Mouse (Mus musculus) hindbrain, embryonic 12.5 days (tissue): ENCODE data around the gene Sema6d. TPM values are rescaled to one million over a fixed set of nuclear protein-coding genes. Genes with fewer than 3 reads are reported as not detected.

ENCODE experiments used
- ATAC-seq: fragments of 200-750 bp; cut with Nextera tagmentation; 2 replicates; pipeline ENCODE4 v1.8.0; 2017; ENCODE audit warnings: moderate TSS enrichment; ENCODE audit not compliant: low FRiP score
- H3K27ac ChIP-seq: fragments of 300-500 bp; sonication (generic); 2 replicates; pipeline ENCODE4 v1.5.1; 2016; ENCODE audit warnings: mild to moderate bottlenecking
- H3K27me3 ChIP-seq: fragments of 300-500 bp; sonication (generic); 2 replicates; pipeline ENCODE4 v1.6.1; 2016; ENCODE audit warnings: mild to moderate bottlenecking
- H3K36me3 ChIP-seq: fragments of 300-500 bp; sonication (generic); 2 replicates; pipeline ENCODE4 v1.6.1; 2016; ENCODE audit warnings: mild to moderate bottlenecking
- H3K4me1 ChIP-seq: fragments of 300-500 bp; sonication (generic); 2 replicates; pipeline ENCODE4 v1.6.1; 2016
- H3K4me2 ChIP-seq: fragments of 300-500 bp; sonication (generic); replicated peaks from 2 replicates; pipeline ENCODE4 v1.6.1; 2016; ENCODE audit warnings: mild to moderate bottlenecking
- H3K4me3 ChIP-seq: fragments of 300-500 bp; sonication (generic); 2 replicates; pipeline ENCODE4 v1.5.1; 2016; ENCODE audit warnings: mild to moderate bottlenecking
- H3K9ac ChIP-seq: fragments of 300-500 bp; sonication (generic); 2 replicates; pipeline ENCODE4 v1.6.1; 2016; ENCODE audit warnings: mild to moderate bottlenecking, moderate library complexity
- H3K9me3 ChIP-seq: fragments of 300-500 bp; sonication (generic); replicated peaks from 2 replicates; pipeline ENCODE4 v1.6.1; 2016; ENCODE audit warnings: mild to moderate bottlenecking
- WGBS: fragments of 180-500 bp; shearing (Covaris S2); methylation state at CpG from one replicate; pipeline ENCODE4 v1.1.7; 2016; 5-methylcytosine and 5-hydroxymethylcytosine counted together
- polyA plus RNA-seq: library from polyadenylated mRNA; unstranded; fragments of >200 nt; fragmentation: Nextera tagmentation; extraction: Ambion mirVana; gene quantifications from 2 replicates; pipeline ENCODE4 v1.2.1, GENCODE M21; 2016

Gene Sema6d
- polyA plus RNA-seq, 1 experiment from 2014 or later: 25.5 TPM

DNA sequence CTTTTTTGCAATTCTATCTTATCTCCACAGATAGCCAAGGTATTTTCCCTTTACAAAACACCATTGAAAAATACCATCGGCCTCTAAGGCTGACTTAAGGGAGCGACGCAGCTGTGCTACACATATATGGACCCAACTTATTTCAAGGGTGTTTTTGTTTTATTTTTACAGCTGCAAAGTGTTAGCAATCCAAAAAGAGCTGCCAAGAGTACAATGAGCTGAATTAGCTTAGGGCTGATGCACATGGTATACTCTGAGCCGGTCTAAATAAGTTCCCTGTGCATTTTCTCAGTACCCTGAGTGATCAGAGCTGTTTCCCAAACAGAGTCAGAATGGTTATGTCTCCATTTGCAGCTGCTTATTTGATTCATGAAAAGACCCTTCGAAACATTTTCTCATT is 340.0 kb downstream of the Sema6d start:
- Histone ChIP-seq H3K27me3 (no peaks in the 10 kb centered on the region), H3K4me1 (no peaks in the 10 kb centered on the region), H3K4me3 (no peak overlapping the region), H3K4me2 (no peak overlapping the region), H3K27ac (no peak overlapping the region), H3K9me3 (no peaks in the 10 kb centered on the region), H3K36me3 (no peaks in the 10 kb centered on the region), H3K9ac (no peak overlapping the region)
- ATAC-seq: no peak
- WGBS: 73% methylated on average over 5 of the region's 5 CpGs

DNA sequence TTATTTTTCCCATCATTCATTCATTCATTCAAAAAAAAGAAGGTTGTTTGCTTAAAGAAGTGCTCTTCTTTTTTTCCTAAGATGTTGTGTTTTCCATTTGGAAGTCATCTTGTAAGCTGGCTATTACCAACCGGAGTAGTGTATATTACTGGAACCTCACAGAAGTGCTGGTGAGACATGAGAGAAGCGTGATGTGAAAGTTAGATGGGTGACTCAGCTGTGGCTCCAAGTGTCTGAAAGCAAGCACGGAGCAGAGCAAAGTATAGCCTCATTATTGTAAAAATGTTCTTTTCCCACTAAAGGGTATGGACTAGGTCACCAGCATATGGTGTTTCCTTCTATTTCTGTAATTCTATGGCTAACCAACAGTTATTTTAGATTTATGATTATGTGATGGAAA is 340.9 kb downstream of the Sema6d start:
- no peak overlapping the region for H3K9ac ChIP-seq
- no peaks in the 10 kb centered on the region for H3K36me3 ChIP-seq
- no peak overlapping the region for H3K27ac ChIP-seq
- WGBS: 92% methylated on average over 3 of the region's 3 CpGs
- no peak overlapping the region for H3K4me2 ChIP-seq
- H3K9me3 ChIP-seq: no peaks in the 10 kb centered on the region
- peaks cover 3% of the 10 kb centered on the region; the same call in 1 of the 2 replicates for H3K4me1 ChIP-seq
- H3K27me3 ChIP-seq: no peaks in the 10 kb centered on the region
- H3K4me3 ChIP-seq: no peak overlapping the region
- no peak for ATAC-seq

DNA sequence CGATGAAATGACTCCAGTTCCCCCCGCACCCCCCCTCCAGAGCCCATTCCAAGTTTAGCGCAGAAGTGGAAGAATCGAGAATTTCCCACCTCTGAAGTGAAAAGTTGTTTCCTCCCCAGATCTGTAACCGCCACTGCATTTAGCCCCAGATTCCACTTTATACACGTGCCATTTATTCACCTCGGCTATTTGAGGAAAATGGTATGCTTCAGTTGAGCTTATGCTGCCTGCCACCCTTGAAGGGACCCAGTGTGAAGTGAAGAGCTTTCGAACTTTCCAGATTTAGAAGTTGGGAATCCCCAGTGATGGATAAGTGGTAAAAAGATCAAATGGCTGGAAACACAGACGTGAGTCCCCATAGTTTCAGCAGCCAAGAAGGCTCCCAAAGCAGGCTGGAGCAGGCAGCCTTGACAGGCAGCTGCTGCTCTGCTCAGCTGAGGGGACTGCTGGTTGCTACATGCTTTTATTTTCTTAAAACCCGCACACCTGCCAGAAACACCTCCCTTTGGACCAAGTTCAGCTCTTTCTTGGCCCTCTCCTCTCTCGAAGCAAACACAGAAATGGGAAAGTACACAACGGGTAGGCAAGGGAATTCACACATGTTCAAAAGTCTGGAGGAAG is 345.7 kb downstream of the Sema6d start:
- H3K27ac ChIP-seq: no peak overlapping the region
- H3K9me3 ChIP-seq: no peaks in the 10 kb centered on the region
- ATAC-seq: no peak
- no peak overlapping the region for H3K4me3 ChIP-seq
- H3K27me3 ChIP-seq: no peaks in the 10 kb centered on the region
- WGBS: 79% methylated on average over 12 of the region's 12 CpGs
- H3K36me3 ChIP-seq: no peaks in the 10 kb centered on the region
- peaks cover 4% of the 10 kb centered on the region; the same call in 1 of the 2 replicates for H3K4me1 ChIP-seq
- no peak overlapping the region for H3K9ac ChIP-seq
- no peak overlapping the region for H3K4me2 ChIP-seq

DNA sequence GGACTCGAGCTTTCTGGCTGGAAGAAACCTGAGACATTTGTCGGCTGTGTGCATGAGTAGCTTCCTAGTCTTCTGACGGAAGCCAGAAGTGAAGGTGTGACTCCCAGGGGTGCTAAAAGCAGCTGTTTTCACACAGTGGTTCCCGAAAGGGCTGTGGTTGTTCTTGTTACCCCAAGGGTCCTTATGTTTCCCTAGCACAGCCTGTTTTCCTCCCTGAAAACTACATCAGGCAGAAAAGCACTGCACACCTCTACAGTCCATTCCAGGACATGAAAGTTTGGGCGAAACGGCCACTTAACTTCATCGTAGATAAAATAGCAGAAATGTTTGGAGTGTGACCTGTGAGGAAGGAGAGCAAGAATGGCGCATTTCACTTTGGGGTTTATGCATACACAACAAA is 346.9 kb downstream of the Sema6d start:
- Histone ChIP-seq H3K9me3 (no peaks in the 10 kb centered on the region), H3K4me1 (peaks cover 4% of the 10 kb centered on the region; the same call in 1 of the 2 replicates), H3K4me2 (no peak overlapping the region), H3K4me3 (no peak overlapping the region), H3K27ac (no peak overlapping the region), H3K27me3 (no peaks in the 10 kb centered on the region), H3K36me3 (no peaks in the 10 kb centered on the region), H3K9ac (no peak overlapping the region)
- WGBS: 71% methylated on average over 8 of the region's 8 CpGs
- ATAC-seq: no peak

DNA sequence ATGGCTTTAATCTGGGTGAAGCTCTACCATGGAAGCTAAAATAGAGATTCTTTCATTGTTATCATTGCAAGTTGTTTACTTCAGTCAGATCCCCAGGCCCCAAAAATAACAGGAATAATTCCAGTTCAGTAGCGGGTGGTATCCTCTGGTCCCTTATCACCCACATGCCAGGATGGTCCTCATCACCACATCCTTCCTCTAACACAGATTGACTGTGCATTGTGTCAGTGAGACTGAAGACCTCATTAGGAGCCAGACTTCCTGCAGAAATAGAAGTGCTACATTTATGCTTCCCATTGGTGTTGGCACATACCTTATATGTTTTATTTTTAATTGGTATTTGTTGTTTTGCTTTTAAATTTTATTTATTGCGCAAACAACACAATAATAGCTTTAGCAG is 354.4 kb downstream of the Sema6d start:
- no peak overlapping the region for H3K4me2 ChIP-seq
- WGBS: 88% methylated on average over 2 of the region's 2 CpGs
- no peaks in the 10 kb centered on the region for H3K27me3 ChIP-seq
- H3K36me3 ChIP-seq: no peaks in the 10 kb centered on the region
- ATAC-seq: no peak
- no peak overlapping the region for H3K9ac ChIP-seq
- no peak overlapping the region for H3K27ac ChIP-seq
- H3K9me3 ChIP-seq: no peaks in the 10 kb centered on the region
- H3K4me3 ChIP-seq: no peak overlapping the region
- no peaks in the 10 kb centered on the region for H3K4me1 ChIP-seq

DNA sequence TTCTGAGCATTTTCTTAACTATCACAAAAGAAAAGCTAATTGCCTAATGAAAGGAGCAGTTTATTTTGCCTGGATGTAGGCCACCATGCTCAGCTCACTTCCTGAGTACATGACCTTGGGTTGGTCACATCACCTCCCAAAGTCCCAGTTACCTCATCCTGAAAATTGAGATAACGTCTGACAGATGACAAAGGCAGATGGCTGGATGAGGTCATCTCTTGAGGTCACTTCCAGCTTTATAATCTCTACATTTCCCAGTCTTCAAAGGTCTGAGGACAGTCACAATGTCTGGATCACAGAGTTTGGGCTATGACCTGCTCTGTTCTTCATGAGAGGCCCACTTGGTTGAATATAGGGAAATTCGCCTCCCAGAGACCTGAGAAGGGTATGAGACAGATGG is 366.1 kb downstream of the Sema6d start:
- Histone ChIP-seq H3K9me3 (no peaks in the 10 kb centered on the region), H3K36me3 (no peaks in the 10 kb centered on the region), H3K4me1 (no peaks in the 10 kb centered on the region), H3K4me2 (no peak overlapping the region), H3K27me3 (no peaks in the 10 kb centered on the region), H3K4me3 (no peak overlapping the region), H3K27ac (no peak overlapping the region), H3K9ac (no peak overlapping the region)
- 68% methylated on average over 2 of the region's 2 CpGs for WGBS
- ATAC-seq: no peak

DNA sequence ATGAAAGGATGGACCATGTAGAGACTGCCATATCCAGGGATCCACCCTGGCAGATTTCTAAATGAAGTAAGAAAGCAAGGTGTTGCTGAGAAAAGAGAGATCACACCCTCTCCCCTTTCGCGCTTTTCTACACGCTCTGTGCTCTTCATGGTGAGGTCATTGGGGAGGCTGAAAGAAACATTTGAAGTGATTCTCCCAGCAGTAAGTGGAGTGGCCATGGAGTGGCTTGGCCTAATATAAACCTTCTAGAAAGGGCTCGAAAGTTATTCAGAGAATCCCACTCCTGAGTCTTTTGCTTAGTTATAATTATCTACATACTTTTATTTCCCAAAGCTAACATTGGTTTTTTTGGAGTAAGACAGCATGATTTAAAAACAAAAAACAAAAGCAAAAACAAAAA is 367.2 kb downstream of the Sema6d start:
- H3K36me3 ChIP-seq: no peaks in the 10 kb centered on the region
- ATAC-seq: no peak
- H3K27ac ChIP-seq: no peak overlapping the region
- no peak overlapping the region for H3K4me3 ChIP-seq
- no peaks in the 10 kb centered on the region for H3K27me3 ChIP-seq
- H3K9me3 ChIP-seq: no peaks in the 10 kb centered on the region
- no peak overlapping the region for H3K4me2 ChIP-seq
- no peaks in the 10 kb centered on the region for H3K4me1 ChIP-seq
- WGBS: 91% methylated on average over 4 of the region's 4 CpGs
- no peak overlapping the region for H3K9ac ChIP-seq

DNA sequence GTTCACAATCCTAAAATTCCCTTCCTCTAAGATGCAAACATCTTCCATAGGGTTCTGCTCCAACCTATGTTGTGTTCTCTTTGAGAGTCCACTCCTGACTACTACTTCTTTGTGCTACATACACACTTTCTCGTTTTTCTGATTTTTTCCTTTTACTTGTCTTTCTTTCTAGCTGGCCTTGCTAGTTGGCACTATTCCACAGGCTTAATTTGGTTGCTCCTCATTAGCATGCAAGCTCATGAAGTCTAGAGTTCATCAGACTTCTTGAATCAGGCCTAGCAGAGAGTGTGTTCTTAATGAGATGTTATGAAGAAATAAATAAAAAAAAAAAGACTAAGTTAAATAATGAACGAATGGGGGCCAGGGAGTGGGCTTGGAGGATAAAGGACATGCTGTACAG is 368.3 kb downstream of the Sema6d start:
- no peaks in the 10 kb centered on the region for H3K27me3 ChIP-seq
- H3K9ac ChIP-seq: no peak overlapping the region
- no peaks in the 10 kb centered on the region for H3K9me3 ChIP-seq
- ATAC-seq: no peak
- 81% methylated on average over 2 of the region's 2 CpGs for WGBS
- H3K36me3 ChIP-seq: no peaks in the 10 kb centered on the region
- no peak overlapping the region for H3K4me2 ChIP-seq
- H3K4me1 ChIP-seq: no peaks in the 10 kb centered on the region
- H3K27ac ChIP-seq: no peak overlapping the region
- no peak overlapping the region for H3K4me3 ChIP-seq

DNA sequence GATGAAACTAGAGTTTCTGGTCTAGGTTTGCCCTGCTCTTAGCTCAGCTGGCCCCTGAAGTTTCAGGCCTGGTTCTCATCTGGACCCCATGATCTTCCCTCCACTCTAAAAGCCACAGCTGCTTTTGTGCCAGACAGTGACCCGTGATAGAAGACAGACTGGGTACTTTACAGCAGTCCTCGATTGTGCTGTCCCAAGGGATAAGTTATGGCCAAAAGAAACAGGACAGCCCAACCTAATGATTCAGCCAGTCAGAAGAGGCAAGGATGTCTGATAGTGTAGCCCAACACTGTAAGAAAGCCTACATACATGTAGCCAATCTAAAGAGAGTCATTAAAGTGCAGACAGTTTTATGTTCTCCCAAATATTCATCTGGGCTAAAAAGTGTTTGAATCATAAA is 371.2 kb downstream of the Sema6d start:
- H3K4me2 ChIP-seq: no peak overlapping the region
- no peak overlapping the region for H3K4me3 ChIP-seq
- no peak overlapping the region for H3K9ac ChIP-seq
- peaks cover 2% of the 10 kb centered on the region; the same call in 1 of the 2 replicates for H3K4me1 ChIP-seq
- no peak for ATAC-seq
- no peaks in the 10 kb centered on the region for H3K36me3 ChIP-seq
- H3K27ac ChIP-seq: no peak overlapping the region
- H3K27me3 ChIP-seq: no peaks in the 10 kb centered on the region
- no peaks in the 10 kb centered on the region for H3K9me3 ChIP-seq
- 43% methylated on average over 2 of the region's 2 CpGs for WGBS

DNA sequence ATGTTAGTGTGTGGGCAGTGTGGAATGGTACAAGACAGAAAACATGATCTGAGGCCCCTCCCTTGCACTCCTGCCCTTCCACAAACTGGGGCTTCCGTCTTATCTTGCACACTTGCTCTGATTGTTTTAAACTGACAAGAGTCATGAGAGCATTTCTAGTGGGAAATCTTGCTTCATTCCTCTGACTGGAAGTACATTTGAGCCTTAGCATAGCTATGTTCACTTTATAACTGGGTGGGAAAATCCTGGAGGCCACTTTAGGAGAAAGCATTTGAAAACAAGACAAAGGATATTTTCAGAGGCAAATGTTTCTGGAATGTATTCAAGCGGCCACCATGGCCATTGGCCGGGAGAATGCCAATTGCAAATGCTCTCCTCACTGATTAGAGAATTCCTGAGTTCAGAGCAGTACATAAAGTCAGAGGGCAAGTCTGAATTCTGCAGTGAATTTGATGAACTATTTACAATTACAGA is 371.6 kb downstream of the Sema6d start:
- no peak for ATAC-seq
- 78% methylated on average over 3 of the region's 3 CpGs for WGBS

DNA sequence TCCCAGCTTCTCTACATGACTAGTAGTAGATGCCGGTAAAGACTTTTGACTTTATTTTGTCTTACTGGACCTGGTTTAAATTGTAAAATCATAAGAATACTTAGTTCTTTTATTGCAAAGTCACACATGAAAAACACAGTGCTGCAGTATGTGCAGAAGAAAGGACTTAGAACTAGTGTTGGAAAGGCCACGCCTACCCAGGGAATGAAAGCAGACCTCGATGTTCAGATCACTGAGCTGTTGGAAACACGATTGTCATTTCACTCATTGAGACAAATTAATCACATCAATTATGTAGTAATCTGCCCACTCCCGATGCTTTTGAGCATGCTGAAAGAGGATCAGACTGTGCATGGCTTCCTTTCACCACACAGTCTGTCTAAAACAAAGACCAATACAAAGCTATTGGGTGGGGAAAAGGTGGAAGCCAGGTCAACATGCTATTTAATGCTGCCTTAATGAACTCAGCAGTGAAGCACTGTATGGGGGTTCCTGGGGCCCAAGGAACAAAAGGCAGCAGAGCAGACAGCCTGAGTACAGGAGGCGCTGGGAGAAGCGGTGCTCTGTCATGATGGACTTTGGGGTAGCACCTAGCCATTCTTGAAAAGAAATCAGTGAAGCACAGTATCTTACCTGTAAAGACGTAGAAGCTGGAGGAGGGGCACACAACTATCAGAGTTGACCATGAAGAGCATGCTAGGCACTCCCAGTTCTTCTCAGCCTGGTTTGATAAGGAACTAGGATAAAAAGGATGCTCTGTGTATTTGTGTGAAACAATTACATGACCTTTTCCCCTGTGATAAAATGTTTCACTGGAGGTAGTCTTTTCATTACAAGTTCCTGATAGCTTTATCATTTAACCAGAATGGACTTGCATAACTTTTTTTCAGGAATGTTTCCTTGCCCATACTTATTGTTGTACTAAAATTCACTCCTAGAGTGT is 375.5 kb downstream of the Sema6d start:
- Histone ChIP-seq H3K27me3 (no peaks in the 10 kb centered on the region), H3K36me3 (no peaks in the 10 kb centered on the region), H3K4me2 (no peak overlapping the region), H3K4me3 (no peak overlapping the region), H3K27ac (no peak overlapping the region), H3K9me3 (no peaks in the 10 kb centered on the region), H3K4me1 (peaks cover 2% of the 10 kb centered on the region; the same call in 1 of the 2 replicates), H3K9ac (no peak overlapping the region)
- no peak for ATAC-seq
- WGBS: 57% methylated on average over 8 of the region's 8 CpGs

More for the DNA sequence above, 371.6 kb downstream of the Sema6d start:
- H3K9ac ChIP-seq: no peak overlapping the region
- H3K4me2 ChIP-seq: no peak overlapping the region
- H3K4me3 ChIP-seq: no peak overlapping the region
- no peaks in the 10 kb centered on the region for H3K9me3 ChIP-seq
- H3K27ac ChIP-seq: no peak overlapping the region
- H3K4me1 ChIP-seq: peaks cover 2% of the 10 kb centered on the region; the same call in 1 of the 2 replicates
- no peaks in the 10 kb centered on the region for H3K27me3 ChIP-seq
- H3K36me3 ChIP-seq: no peaks in the 10 kb centered on the region

DNA sequence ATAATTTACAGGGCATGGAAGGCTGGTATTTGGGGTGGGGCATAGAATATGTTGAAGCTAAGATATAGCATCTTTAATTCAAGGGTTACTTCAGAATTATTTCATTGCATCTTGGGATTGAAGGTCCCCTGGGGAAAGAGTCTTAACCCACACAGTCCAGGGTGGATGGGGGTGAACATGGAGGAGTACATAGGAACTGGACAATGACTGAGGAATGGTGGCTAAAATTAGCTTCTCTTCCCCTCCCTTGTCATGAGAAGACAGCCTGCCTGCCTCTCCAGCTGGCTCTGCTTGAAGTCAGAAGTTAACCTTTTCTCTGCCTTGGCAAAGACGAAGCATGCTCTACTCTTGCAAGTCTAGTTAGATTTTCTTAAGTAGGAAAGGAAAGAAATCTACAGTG is 377.7 kb downstream of the Sema6d start:
- no peaks in the 10 kb centered on the region for H3K9me3 ChIP-seq
- H3K27me3 ChIP-seq: no peaks in the 10 kb centered on the region
- peaks cover 9% of the 10 kb centered on the region for H3K4me1 ChIP-seq
- H3K4me2 ChIP-seq: no peak overlapping the region
- no peak for ATAC-seq
- H3K4me3 ChIP-seq: no peak overlapping the region
- H3K36me3 ChIP-seq: no peaks in the 10 kb centered on the region
- H3K9ac ChIP-seq: no peak overlapping the region
- no peak overlapping the region for H3K27ac ChIP-seq
- 92% methylated on average over 1 of the region's 1 CpGs for WGBS
